Mouse (Mus musculus): ENCODE results near the gene Slc25a53. TPM values are rescaled to one million over a fixed set of nuclear protein-coding genes. Genes with fewer than 3 reads are reported as not detected.

The Slc25a53 gene
- polyA plus RNA-seq (2016; fragmentation: Nextera tagmentation; extraction: Ambion mirVana) = 12.4 and 12.6 TPM in 2 replicates

DNA sequence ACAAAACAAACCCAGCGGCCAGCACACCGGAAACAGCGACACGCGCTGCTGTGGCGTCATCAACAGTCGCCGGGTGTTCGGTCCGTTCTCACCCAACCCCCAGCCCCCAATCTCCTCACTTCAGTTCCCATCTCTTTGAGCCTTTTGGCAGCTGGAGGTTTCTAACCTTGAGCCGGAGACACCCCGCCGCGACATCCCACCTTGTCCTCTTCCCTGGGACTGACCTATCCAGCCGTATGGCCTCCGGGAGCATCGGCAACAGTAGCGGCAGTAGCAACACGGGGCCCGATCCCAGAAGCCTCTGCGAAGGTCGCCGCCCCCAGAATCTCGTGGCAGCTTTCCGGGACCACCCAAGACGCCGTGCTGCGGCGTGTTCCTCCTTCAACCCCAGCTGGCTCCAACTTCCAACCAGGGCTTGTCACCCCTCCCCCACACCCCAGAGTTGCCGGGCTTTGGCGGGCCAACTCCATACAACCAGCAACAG lies at the start of gene Slc25a53:
TSS of gene Slc25a53 (minus strand) at position 303 of the 484 bp plus-strand sequence.
- peak within 1 kb of the TSS; percentile 58 for H3K4me2 ChIP-seq (replicated peaks)
- H3K27me3 ChIP-seq = no peaks in the 10 kb centered on the region
- no peaks in the 10 kb centered on the region for H3K4me1 ChIP-seq
- H3K9ac ChIP-seq (replicated peaks) = peak within 1 kb of the TSS; percentile 57
- no peaks in the 10 kb centered on the region for H3K36me3 ChIP-seq
- peak within 1 kb of the TSS; percentile 79 for H3K27ac ChIP-seq (replicated peaks)
- peak; percentile 95 for ATAC-seq (ENCODE audit: low FRiP score, low read depth)
- 20% methylated on average over 31 of the region's 31 CpGs for WGBS
- H3K4me3 ChIP-seq = peak within 1 kb of the TSS; percentile 54
- no peaks in the 10 kb centered on the region for H3K9me3 ChIP-seq

DNA sequence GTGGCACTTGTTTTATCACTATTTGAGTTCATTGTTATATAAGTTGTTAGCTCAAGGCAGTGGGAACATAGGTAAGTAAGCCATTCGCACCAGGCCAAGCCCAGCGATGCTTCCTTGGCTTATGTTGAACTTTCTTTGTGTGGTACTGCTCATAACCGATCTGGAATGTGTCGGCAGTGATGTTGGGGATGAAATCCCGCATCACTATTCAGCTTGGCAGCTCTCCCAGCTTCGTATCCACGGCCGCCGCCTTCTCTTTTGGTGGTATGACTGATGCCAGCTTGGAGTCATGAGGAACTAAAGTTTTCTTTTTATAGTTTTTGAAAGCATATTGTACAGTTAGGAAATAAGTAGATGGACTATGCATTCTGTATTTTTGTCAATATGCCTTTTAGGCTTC lies 25.1 kb upstream of the Slc25a53 start:
- H3K9ac ChIP-seq (replicated peaks) = no peak overlapping the region
- 88% methylated on average over 9 of the region's 9 CpGs for WGBS
- H3K9me3 ChIP-seq = no peaks in the 10 kb centered on the region
- no peak overlapping the region for H3K4me3 ChIP-seq
- no peak for ATAC-seq (ENCODE audit: low FRiP score, low read depth)
- H3K4me1 ChIP-seq = no peaks in the 10 kb centered on the region
- no peak overlapping the region for H3K4me2 ChIP-seq (replicated peaks)
- H3K27ac ChIP-seq (replicated peaks) = no peak overlapping the region
- no peaks in the 10 kb centered on the region for H3K36me3 ChIP-seq
- no peaks in the 10 kb centered on the region for H3K27me3 ChIP-seq

DNA sequence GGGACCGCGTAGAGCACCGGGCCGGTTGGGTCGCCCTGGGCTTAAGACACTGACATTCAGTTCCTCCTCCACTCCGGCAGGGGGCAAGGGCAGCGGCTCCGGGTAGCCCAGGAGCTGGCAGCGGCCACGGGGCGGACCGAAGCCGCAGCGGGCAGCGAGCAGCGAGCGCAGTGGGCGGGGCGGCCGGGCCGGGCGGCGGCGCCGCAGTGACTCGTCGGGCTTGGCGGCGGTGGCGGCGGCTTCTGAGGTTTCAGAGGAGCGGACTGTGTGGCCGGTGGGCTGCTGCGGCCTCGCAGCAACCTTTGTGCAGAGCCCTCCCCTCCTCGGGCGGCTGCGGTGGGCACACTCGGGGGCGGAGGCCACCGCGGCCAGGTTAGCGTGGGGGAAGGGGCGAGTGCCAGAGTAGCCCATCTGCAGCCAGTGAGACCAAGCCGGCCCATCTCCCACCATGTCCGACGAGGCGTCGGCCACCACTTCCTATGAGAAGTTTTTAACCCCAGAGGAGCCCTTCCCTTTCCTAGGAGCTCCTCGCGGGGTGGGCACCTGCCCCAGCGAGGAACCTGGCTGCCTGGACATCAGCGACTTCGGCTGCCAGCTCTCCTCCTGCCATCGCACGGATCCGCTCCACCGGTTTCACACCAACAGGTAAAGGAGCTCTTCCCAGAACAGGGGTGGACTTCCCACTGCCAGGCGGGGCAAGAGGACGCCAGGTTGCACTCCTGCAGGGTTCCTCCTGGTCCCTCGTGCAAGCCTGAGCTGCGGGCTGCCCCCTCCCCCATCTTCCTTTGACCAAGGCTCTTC lies 11.5 kb upstream of the Slc25a53 start, which contains the start of gene Fam199x:
TSS of gene Fam199x (plus strand) at position 170 of the 801 bp plus-strand sequence.
- Histone ChIP-seq H3K4me2 (replicated peaks) (peak within 1 kb of the TSS; percentile 63), H3K27ac (replicated peaks) (peak within 1 kb of the TSS; percentile 30; the same call in 1 of the 2 replicates), H3K36me3 (no peaks in the 10 kb centered on the region), H3K9ac (replicated peaks) (peak within 1 kb of the TSS; percentile 67), H3K9me3 (no peaks in the 10 kb centered on the region), H3K4me1 (no peaks in the 10 kb centered on the region), H3K4me3 (peak within 1 kb of the TSS; percentile 67), H3K27me3 (no peaks in the 10 kb centered on the region)
- WGBS = 14% methylated on average over 33 of the region's 62 CpGs
- ATAC-seq (ENCODE audit: low FRiP score, low read depth) = peak; percentile 97

DNA sequence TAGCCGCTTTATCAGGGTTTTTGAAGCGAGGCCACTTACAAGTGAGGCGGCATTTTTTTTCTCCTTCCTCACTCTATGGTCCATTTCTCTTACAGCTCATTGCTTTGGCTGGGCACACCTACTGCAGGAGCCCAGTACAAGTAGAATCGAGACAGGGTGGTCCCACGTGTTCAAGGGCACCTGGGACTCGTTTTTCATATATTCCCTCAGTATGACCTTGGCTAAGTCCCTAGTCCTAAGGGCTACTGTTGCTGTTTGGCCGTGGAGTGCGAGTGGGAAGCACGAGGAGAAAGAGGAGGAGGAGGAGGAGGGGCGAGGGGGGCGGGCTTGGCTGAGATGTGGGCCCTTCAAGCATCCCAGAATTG lies 10.9 kb upstream of the Slc25a53 start:
- WGBS = 15% methylated on average over 9 of the region's 11 CpGs
- no peaks in the 10 kb centered on the region for H3K27me3 ChIP-seq
- peak overlapping the region; percentile 67 for H3K4me3 ChIP-seq
- H3K4me1 ChIP-seq = no peaks in the 10 kb centered on the region
- H3K36me3 ChIP-seq = no peaks in the 10 kb centered on the region
- H3K4me2 ChIP-seq (replicated peaks) = peak overlapping the region; percentile 63
- H3K9me3 ChIP-seq = no peaks in the 10 kb centered on the region
- 0 out of 2 replicates have a peak overlapping the region, but pooled peaks have one; percentile 30 for H3K27ac ChIP-seq (replicated peaks)
- H3K9ac ChIP-seq (replicated peaks) = peak overlapping the region; percentile 67; the same call in 1 of the 2 replicates
- ATAC-seq (ENCODE audit: low FRiP score, low read depth) = no peak; the same call in 1 of the 2 replicates

DNA sequence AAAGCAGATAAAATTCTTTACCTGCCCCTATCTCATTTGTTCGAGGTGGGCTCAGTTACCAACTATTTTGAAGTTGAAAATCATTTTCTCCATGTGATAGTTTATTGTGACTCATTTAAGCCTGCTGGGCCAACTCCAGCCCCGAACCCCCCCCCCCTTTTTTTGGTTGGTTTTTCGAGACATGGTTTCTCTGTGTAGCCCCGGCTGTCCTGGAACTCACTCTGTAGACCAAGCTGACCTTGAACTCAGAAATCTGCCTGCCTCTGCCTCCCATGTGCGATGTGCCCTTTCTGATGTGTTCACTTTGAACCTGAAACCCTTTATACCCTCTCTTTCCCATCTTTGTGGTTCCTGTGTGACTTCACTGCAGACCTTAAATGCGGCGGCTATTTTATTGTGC lies 400 bp upstream of the Slc25a53 start:
- peak overlapping the region; percentile 54 for H3K4me3 ChIP-seq
- no peaks in the 10 kb centered on the region for H3K36me3 ChIP-seq
- peak; percentile 44 for ATAC-seq (ENCODE audit: low FRiP score, low read depth)
- H3K27ac ChIP-seq (replicated peaks) = peak overlapping the region; percentile 79; the same call in 1 of the 2 replicates
- H3K9me3 ChIP-seq = no peaks in the 10 kb centered on the region
- no peak overlapping the region for H3K9ac ChIP-seq (replicated peaks)
- no peaks in the 10 kb centered on the region for H3K4me1 ChIP-seq
- WGBS = 50% methylated on average over 7 of the region's 7 CpGs
- H3K27me3 ChIP-seq = no peaks in the 10 kb centered on the region
- peak overlapping the region; percentile 58 for H3K4me2 ChIP-seq (replicated peaks)

DNA sequence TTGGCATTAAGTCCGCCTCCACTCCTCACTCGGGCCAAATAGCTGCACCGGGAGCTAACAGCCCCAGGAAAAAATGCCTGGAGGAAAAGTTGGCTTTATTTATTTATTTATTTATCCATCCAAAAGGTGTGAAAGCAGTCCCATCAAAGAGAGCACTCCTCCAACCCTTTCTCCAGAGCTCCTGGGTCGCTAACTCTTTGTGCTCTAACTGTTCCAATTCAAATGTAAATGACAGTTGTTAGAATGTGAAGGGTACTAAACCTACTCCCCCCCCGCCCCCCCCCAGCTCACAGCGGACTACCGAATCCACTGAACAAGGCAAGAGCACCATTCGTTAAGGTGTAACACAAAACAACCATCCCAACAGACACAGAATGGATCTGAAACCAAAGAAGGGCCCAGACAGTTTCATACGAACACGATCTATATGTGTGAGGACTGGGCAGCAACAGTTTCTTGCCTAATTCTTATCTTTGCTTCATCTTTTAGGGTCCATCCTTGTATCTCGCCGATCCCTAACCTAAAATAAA lies 567 bp downstream of the Slc25a53 start:
- ATAC-seq (ENCODE audit: low FRiP score, low read depth) = no peak
- Histone ChIP-seq H3K4me2 (replicated peaks) (peak overlapping the region; percentile 58), H3K4me1 (no peaks in the 10 kb centered on the region), H3K9ac (replicated peaks) (peak overlapping the region; percentile 57), H3K27ac (replicated peaks) (no peak overlapping the region), H3K4me3 (peak overlapping the region; percentile 54), H3K9me3 (no peaks in the 10 kb centered on the region), H3K36me3 (no peaks in the 10 kb centered on the region), H3K27me3 (no peaks in the 10 kb centered on the region)
- 19% methylated on average over 12 of the region's 12 CpGs for WGBS

DNA sequence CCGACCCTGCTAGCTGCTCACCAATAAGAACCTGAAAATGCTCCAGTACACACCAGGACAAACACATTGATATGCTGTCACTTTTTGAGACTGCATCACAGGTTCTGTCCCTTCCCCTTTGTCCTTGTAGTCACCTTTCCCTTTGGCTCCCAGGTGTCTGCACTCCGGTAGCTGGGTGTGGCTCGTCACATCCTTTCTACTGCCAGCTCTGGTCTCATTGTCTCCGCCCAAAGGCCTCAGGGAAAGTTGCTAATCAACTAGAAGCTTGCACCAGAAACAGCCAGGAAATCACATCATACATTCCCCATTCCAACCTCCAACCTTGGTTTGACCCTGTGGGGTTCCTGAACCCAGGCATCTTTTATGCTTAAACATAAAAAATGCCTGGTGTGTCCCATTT lies 3.8 kb downstream of the Slc25a53 start:
- H3K27me3 ChIP-seq = no peaks in the 10 kb centered on the region
- no peak for ATAC-seq (ENCODE audit: low FRiP score, low read depth)
- no peak overlapping the region for H3K9ac ChIP-seq (replicated peaks)
- WGBS = 81% methylated on average over 4 of the region's 4 CpGs
- no peaks in the 10 kb centered on the region for H3K4me1 ChIP-seq
- no peak overlapping the region for H3K27ac ChIP-seq (replicated peaks)
- H3K4me2 ChIP-seq (replicated peaks) = no peak overlapping the region
- H3K9me3 ChIP-seq = no peaks in the 10 kb centered on the region
- no peaks in the 10 kb centered on the region for H3K36me3 ChIP-seq
- no peak overlapping the region for H3K4me3 ChIP-seq

DNA sequence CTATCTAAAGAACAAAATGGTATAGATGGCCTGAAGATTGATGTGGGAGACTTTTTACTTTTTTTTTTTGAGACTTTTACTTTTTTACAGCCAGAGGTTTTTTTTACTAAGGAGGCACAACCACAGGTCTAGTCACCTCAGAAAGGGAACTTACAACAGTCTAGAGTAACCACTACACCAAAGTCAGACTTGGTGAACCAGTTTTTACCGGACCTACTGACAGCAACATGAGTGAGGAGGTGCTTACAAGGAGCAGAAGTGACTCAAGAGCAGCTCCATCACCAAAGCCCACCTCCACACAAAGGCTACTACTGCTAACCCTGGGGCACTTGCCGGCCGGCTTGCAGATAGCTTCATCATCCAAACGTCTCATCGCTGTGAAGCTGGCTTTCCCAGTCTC lies 6.4 kb downstream of the Slc25a53 start:
- Histone ChIP-seq H3K4me1 (no peaks in the 10 kb centered on the region), H3K4me2 (replicated peaks) (no peak overlapping the region), H3K27me3 (no peaks in the 10 kb centered on the region), H3K9ac (replicated peaks) (no peak overlapping the region), H3K4me3 (no peak overlapping the region), H3K9me3 (no peaks in the 10 kb centered on the region), H3K36me3 (no peaks in the 10 kb centered on the region), H3K27ac (replicated peaks) (no peak overlapping the region)
- ATAC-seq (ENCODE audit: low FRiP score, low read depth) = no peak
- 86% methylated on average over 5 of the region's 5 CpGs for WGBS

DNA sequence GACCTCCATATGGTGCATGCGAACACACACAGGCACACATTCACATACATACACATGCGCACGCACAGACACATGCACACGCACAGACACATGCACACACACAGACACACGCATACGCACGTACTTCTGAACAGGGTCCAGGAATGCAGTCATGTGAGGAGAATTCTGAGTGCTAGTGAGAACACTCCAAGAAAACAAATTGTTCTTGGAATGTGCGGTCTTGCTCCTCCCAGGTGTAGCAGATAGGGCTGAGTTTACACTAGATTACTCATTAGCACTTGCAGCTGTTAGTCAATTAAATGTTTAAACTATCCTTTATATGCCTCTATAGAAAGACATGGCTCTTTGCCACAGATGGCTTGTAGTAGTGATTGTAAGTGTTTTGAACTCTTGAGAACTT lies 7.2 kb downstream of the Slc25a53 start:
- H3K36me3 ChIP-seq = no peaks in the 10 kb centered on the region
- H3K4me3 ChIP-seq = no peak overlapping the region
- H3K9me3 ChIP-seq = no peaks in the 10 kb centered on the region
- no peaks in the 10 kb centered on the region for H3K27me3 ChIP-seq
- no peak overlapping the region for H3K27ac ChIP-seq (replicated peaks)
- ATAC-seq (ENCODE audit: low FRiP score, low read depth) = no peak
- no peaks in the 10 kb centered on the region for H3K4me1 ChIP-seq
- no peak overlapping the region for H3K9ac ChIP-seq (replicated peaks)
- H3K4me2 ChIP-seq (replicated peaks) = no peak overlapping the region
- 95% methylated on average over 8 of the region's 8 CpGs for WGBS

DNA sequence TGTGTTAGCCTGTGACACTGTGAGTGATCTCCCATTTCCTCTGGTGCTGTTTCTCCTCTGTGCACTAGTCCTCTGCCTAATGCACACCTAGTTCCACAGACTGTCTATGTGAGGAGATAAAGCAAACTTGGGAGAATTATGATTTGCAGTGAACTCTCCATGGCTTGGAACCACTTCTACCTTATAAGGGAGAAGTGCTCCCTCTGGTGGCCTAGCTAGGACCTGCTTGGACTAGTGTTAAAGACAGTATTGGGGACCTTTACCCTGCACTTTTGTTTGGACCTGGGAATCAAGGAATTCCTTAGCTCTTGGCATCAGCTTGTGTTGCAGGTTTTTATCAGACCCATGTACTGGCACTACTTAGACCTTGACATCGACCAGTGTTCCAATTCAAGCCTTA lies 18.8 kb downstream of the Slc25a53 start:
- Histone ChIP-seq H3K36me3 (no peaks in the 10 kb centered on the region), H3K4me3 (no peak overlapping the region), H3K27me3 (no peaks in the 10 kb centered on the region), H3K9ac (replicated peaks) (no peak overlapping the region), H3K4me1 (no peaks in the 10 kb centered on the region), H3K4me2 (replicated peaks) (no peak overlapping the region), H3K9me3 (no peaks in the 10 kb centered on the region), H3K27ac (replicated peaks) (no peak overlapping the region)
- ATAC-seq (ENCODE audit: low FRiP score, low read depth) = no peak
- 21% methylated on average over 1 of the region's 1 CpGs for WGBS

DNA sequence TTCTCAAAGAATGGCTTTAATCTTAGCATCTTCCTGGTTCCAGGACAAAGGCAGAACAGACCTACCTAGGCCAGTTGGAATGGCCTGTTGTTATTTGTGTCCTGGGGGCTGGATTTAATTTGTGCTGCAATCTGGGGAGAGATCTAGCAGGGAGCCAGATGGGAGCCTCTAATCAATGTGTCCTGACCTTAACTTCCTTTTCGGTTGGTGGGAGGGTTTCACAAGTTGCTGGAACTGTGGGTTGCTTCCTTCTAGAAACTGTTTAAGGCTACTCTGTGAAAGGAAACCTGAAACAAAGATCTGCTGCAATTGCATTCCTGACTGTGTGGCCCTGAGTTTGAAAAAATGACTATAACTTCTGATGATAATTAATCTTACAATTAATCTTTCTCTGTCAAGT lies 20.4 kb downstream of the Slc25a53 start:
- H3K4me2 ChIP-seq (replicated peaks) = no peak overlapping the region
- H3K9ac ChIP-seq (replicated peaks) = no peak overlapping the region
- H3K9me3 ChIP-seq = no peaks in the 10 kb centered on the region
- H3K4me1 ChIP-seq = no peaks in the 10 kb centered on the region
- H3K27ac ChIP-seq (replicated peaks) = no peak overlapping the region
- ATAC-seq (ENCODE audit: low FRiP score, low read depth) = no peak
- H3K27me3 ChIP-seq = no peaks in the 10 kb centered on the region
- no peaks in the 10 kb centered on the region for H3K36me3 ChIP-seq
- no peak overlapping the region for H3K4me3 ChIP-seq
- 79% methylated on average over 1 of the region's 1 CpGs for WGBS

DNA sequence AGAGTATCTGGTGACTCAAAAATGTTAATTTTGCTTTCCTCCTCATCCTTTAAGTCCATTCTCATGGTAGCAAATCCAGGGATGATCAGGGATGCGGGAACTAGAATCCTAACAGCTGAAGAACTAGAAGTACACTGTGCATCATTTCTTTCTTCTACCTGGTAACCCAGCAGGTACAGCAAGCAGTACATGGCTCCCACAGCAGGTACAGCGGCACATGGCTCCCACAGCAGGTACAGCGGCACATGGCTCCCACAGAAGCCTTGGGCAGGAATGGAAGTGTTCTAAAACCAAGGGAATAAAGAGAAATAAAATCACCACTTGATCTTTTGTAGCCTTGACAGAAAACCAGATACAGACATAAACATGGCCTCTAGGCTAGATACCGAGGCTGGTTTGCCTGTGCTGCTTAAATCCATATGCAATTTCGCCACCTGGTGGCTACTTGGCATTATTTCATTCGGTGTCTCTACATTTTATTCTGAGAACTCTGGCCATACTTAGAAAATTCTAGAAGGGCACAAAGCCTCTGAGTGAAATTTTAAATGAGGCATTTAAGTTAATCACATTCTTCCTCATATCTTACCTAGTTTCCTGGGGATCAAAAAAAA lies 22.9 kb downstream of the Slc25a53 start:
- WGBS = 60% methylated on average over 6 of the region's 6 CpGs
- H3K27me3 ChIP-seq = no peaks in the 10 kb centered on the region
- no peaks in the 10 kb centered on the region for H3K9me3 ChIP-seq
- ATAC-seq (ENCODE audit: low FRiP score, low read depth) = no peak
- H3K4me3 ChIP-seq = no peak overlapping the region
- H3K27ac ChIP-seq (replicated peaks) = no peak overlapping the region
- H3K4me2 ChIP-seq (replicated peaks) = no peak overlapping the region
- H3K36me3 ChIP-seq = no peaks in the 10 kb centered on the region
- H3K4me1 ChIP-seq = no peaks in the 10 kb centered on the region
- H3K9ac ChIP-seq (replicated peaks) = no peak overlapping the region

All from midbrain, embryonic 12.5 days (tissue).